Mouse (Mus musculus) cortical plate, adult 2 months (tissue): ENCODE measurements around the gene Cpne1.

ENCODE experiments used
- CTCF ChIP-seq: fragments of 200-500 bp; IDR thresholded peaks from 2 replicates; pipeline ENCODE4 v1.5.1; 2011; ENCODE audit warnings: mild to moderate bottlenecking, control low read depth, low read length; ENCODE audit not compliant: insufficient read depth; ENCODE audit errors: extremely low read depth
- POLR2A ChIP-seq: fragments of 200-500 bp; IDR thresholded peaks from 2 replicates; pipeline ENCODE4 v1.6.1; 2011; ENCODE audit warnings: mild to moderate bottlenecking, low read length, control low read depth; ENCODE audit not compliant: insufficient read depth; ENCODE audit errors: extremely low read depth

DNA sequence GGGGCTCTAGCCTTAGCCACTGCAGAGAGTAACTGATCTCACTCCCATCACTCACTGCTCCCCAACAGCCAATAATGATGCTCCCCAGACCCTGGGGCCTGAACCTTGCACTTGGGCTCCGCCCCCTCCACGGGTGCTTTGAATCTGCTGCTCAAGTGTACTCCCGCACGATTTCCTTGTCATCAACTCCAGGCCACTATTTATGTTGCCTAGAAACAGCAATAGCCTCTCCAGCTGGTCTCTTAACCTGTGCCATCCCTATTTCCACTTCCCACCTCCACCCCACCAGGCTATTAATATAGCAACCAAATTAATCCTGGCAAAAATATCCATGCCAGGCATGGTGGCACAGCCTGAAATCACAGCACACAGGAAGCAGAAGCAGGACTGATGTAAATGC lies 32.1 kb downstream of the Cpne1 start:
- TF ChIP-seq CTCF: no peak
- TF ChIP-seq POLR2A: no peak
